Mouse (Mus musculus) layer of hippocampus, postnatal 10 days (tissue): ENCODE data around the gene Fryl. TPM values are rescaled to one million over a fixed set of nuclear protein-coding genes. Genes with fewer than 3 reads are reported as not detected.
"Not testable (repeated sequence)": the region's sequence is repeated elsewhere in the genome, so short reads cannot be mapped to it uniquely, and the experiment has no call there.

ENCODE experiments used
- DNase-seq, 2 experiments: peaks; one replicate each; pipeline ENCODE4 v3.0.0; 2021; ENCODE audit warnings: low spot score in 2 of 2
- total RNA-seq, 2 experiments: library from RNA; stranded (reverse); gene quantifications; 2 replicates each; pipeline ENCODE4 v1.2.3; 2021

Gene Fryl
- total RNA-seq, 2 experiments from 2014 or later: 66.1 to 71.6 TPM

GRCm38 (mm10) chr5:73028646-73029045 lies 227.8 kb downstream of the Fryl start:
- no peak for DNase-seq

GRCm38 (mm10) chr5:73023801-73024200 lies 232.6 kb downstream of the Fryl start:
- DNase-seq: no peak

- no peak for DNase-seq
These were observed 241.7 kb downstream of the Fryl start for GRCm38 (mm10) chr5:73014745-73015144.

GRCm38 (mm10) chr5:73013611-73014287 lies 242.7 kb downstream of the Fryl start:
- DNase-seq: not testable (repeated sequence)

- DNase-seq: not testable (repeated sequence)
These were observed 243.4 kb downstream of the Fryl start for GRCm38 (mm10) chr5:73012884-73013610.

GRCm38 (mm10) chr5:73011806-73012205 lies 244.6 kb downstream of the Fryl start:
- not testable (repeated sequence) for DNase-seq

GRCm38 (mm10) chr5:73008230-73008629 lies 248.2 kb downstream of the Fryl start:
- not testable (repeated sequence) for DNase-seq

- no peak for DNase-seq
These were observed 248.8 kb downstream of the Fryl start for GRCm38 (mm10) chr5:73007582-73007959.

- peak; percentile 15 to 26 for DNase-seq
These were observed 249.4 kb downstream of the Fryl start, which contains the start of gene Slc10a4 for GRCm38 (mm10) chr5:73006784-73007581. Gene Slc10a4, plus strand, starts transcription at chr5:73006883.

- DNase-seq: no peak
These were observed 252.4 kb downstream of the Fryl start for GRCm38 (mm10) chr5:73004046-73004445.

- not testable (repeated sequence) for DNase-seq
These were observed 257.9 kb downstream of the Fryl start for GRCm38 (mm10) chr5:72998546-72998945.

GRCm38 (mm10) chr5:72995379-72995778 lies 261.0 kb downstream of the Fryl start:
- no peak for DNase-seq

- DNase-seq: no peak
These were observed 261.5 kb downstream of the Fryl start for GRCm38 (mm10) chr5:72994928-72995327.

GRCm38 (mm10) chr5:72994424-72994823 lies 262.0 kb downstream of the Fryl start:
- no peak for DNase-seq

- no peak for DNase-seq
These were observed 263.9 kb downstream of the Fryl start for GRCm38 (mm10) chr5:72992474-72992873.

- DNase-seq: no peak
These were observed 266.7 kb downstream of the Fryl start for GRCm38 (mm10) chr5:72989756-72990155.

- no peak for DNase-seq
These were observed 268.6 kb downstream of the Fryl start for GRCm38 (mm10) chr5:72987786-72988185.

- peak in 1 of 2 experiments; percentile 37 for DNase-seq
These were observed 272.3 kb downstream of the Fryl start for GRCm38 (mm10) chr5:72984091-72984490.

GRCm38 (mm10) chr5:72976539-72976938 lies 279.9 kb downstream of the Fryl start:
- DNase-seq: no peak

- DNase-seq: no peak
These were observed 280.4 kb downstream of the Fryl start for GRCm38 (mm10) chr5:72975996-72976395.

- DNase-seq: no peak
These were observed 281.8 kb downstream of the Fryl start, which contains the start of gene Gm10135 for GRCm38 (mm10) chr5:72974602-72975001. Gene Gm10135, minus strand, starts transcription at chr5:72974702.

GRCm38 (mm10) chr5:72972934-72973333 lies 283.5 kb downstream of the Fryl start:
- no peak for DNase-seq
